Mouse (Mus musculus) limb, embryonic 14.5 days (tissue): Measurements from ENCODE around the gene Dusp11. TPM values are rescaled to one million over a fixed set of nuclear protein-coding genes. Genes with fewer than 3 reads are reported as not detected.
A peak's percentile ranks its signal among the peaks of the same experiment; 100 is the strongest.
"Not testable (repeated sequence)": the region's sequence is repeated elsewhere in the genome, so short reads cannot be mapped to it uniquely, and the experiment has no call there.

ENCODE experiments used
- ATAC-seq: fragments of 200-750 bp; cut with Nextera tagmentation; 2 replicates; pipeline ENCODE4 v1.8.0; 2017; ENCODE audit warnings: low read depth, moderate number of reproducible peaks, moderate TSS enrichment; ENCODE audit not compliant: low FRiP score
- DNase-seq: peaks from one replicate; pipeline ENCODE4 v3.0.0-alpha.2; 2015; ENCODE audit warnings: low spot score
- H3K27ac ChIP-seq: fragments of 300-500 bp; sonication (generic); replicated peaks from 2 replicates; pipeline ENCODE4 v1.5.1; 2014; ENCODE audit warnings: low read depth, mild to moderate bottlenecking, low read length, moderate library complexity, mixed read lengths
- H3K27me3 ChIP-seq: fragments of 300-500 bp; sonication (generic); 2 replicates; pipeline ENCODE4 v1.6.1; 2014; ENCODE audit warnings: low read length, mixed read lengths; ENCODE audit not compliant: control insufficient read depth, insufficient read depth
- H3K36me3 ChIP-seq: fragments of 300-500 bp; sonication (generic); 2 replicates; pipeline ENCODE4 v1.6.1; 2014; ENCODE audit warnings: mild to moderate bottlenecking, low read length, moderate library complexity, mixed read lengths; ENCODE audit not compliant: control insufficient read depth, insufficient read depth
- H3K4me1 ChIP-seq: fragments of 300-500 bp; sonication (generic); 2 replicates; pipeline ENCODE4 v1.6.1; 2014; ENCODE audit warnings: antibody characterized with exemption, low read length, mixed read lengths; ENCODE audit not compliant: control insufficient read depth, insufficient read depth
- H3K4me2 ChIP-seq: fragments of 300-500 bp; sonication (generic); replicated peaks from 2 replicates; pipeline ENCODE4 v1.6.1; 2014; ENCODE audit warnings: low read depth, mild to moderate bottlenecking, low read length, moderate library complexity; ENCODE audit not compliant: severe bottlenecking
- H3K4me3 ChIP-seq: fragments of 300-500 bp; sonication (generic); replicated peaks from 2 replicates; pipeline ENCODE4 v1.5.1; 2014; ENCODE audit warnings: low read length
- H3K9ac ChIP-seq: fragments of 300-500 bp; sonication (generic); 2 replicates; pipeline ENCODE4 v1.6.1; 2014; ENCODE audit warnings: mild to moderate bottlenecking, low read depth, low read length, moderate library complexity; ENCODE audit not compliant: severe bottlenecking
- H3K9me3 ChIP-seq: fragments of 300-500 bp; sonication (generic); 2 replicates; pipeline ENCODE4 v1.6.1; 2016; ENCODE audit warnings: low read length; ENCODE audit not compliant: control insufficient read depth
- POLR2A ChIP-seq: fragments of 200-500 bp; IDR thresholded peaks from 2 replicates; pipeline ENCODE4 v1.8.0; 2012; ENCODE audit warnings: inconsistent platforms, mild to moderate bottlenecking, moderate library complexity, borderline replicate concordance; ENCODE audit not compliant: insufficient read depth, insufficient read length; ENCODE audit errors: extremely low read depth
- WGBS: fragments of 180-500 bp; shearing (Covaris S2); extraction: QIAGEN DNeasy Blood & Tissue Kit; methylation state at CpG from one replicate; pipeline ENCODE4 v1.1.7; 2014; 5-methylcytosine and 5-hydroxymethylcytosine counted together
- polyA plus RNA-seq, 2 experiments: library from polyadenylated mRNA; depleted of rRNA in 1 of 2; stranded (reverse) in 1 of 2; unstranded in 1 of 2; fragments of >200 nt; fragmentation: Nextera tagmentation in 1 of 2; extraction: Ambion mirVana in 1 of 2; gene quantifications; 2 replicates each; pipeline versions ENCODE4 v1.2.1 to v1.2.3; 2012 to 2014

Gene Dusp11
- 115 and 130 TPM in 2 replicates for polyA plus RNA-seq (2012; rRNA removed)
- 46.3 and 56.4 TPM in 2 replicates for polyA plus RNA-seq (2014; fragmentation: Nextera tagmentation; extraction: Ambion mirVana)

DNA sequence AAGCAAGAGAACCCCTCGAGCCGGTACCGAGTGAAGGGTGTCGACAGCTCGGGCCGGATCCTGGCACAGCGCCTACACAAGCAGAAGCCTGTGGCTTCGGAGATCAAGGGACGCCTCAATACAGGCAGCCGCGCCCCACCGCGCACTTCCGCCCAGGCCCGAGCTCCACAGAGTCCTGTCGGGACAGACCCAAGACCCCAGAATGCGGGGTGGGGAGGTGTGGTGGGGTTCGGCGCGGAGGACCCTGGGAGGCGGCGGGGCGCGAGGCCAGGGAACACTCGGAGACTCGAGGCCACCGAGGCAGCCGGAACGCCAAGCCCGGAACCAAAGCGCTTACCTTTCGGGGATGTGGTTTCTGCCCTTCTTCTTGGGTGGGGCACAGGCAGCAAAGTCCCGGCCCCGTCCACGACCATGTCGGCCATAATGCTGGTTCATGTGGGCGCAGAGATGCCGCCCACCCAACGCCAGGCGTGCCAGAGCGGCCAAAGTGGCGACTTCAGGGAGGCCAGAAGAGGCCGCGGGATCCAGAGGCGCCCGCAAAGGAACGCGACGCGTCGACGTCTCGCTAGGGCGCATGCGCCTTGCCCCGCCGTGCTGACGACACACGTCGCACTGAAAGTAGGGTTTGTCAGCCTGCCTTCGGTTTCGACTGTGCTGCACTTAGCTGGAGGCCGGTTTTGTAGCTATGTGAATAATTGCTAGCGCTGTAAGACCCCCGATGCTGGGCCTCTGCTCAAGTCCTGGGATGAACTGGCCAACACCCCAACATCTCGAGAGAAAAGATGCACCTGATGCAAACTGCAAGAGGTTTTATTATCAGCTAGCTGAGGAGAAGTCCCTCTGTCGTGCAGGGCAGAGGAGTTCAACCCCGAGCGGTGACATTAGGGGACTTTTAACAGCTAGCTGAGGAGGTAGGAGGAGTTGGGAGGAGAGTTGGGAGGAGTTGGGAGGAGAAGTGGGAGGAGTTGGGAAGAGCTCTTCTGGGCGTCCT is at the start of gene Dusp11:
Gene Dusp11, minus strand, starts transcription at position 567 of the 991 bp plus-strand sequence.
- Histone ChIP-seq H3K9me3 (no peaks in the 10 kb centered on the region), H3K9ac (peak within 1 kb of the TSS; percentile 94), H3K27me3 (no peaks in the 10 kb centered on the region), H3K4me1 (peaks cover 10% of the 10 kb centered on the region), H3K36me3 (peaks cover 20% of the 10 kb centered on the region), H3K4me3 (peak within 1 kb of the TSS; percentile 88), H3K4me2 (peak within 1 kb of the TSS; percentile 62), H3K27ac (peak within 1 kb of the TSS; percentile 98)
- peak; percentile 79; the same call in 1 of the 2 replicates for TF ChIP-seq POLR2A
- WGBS = 2% methylated on average over 62 of the region's 70 CpGs
- peak; percentile 95 for ATAC-seq
- DNase-seq = peak; percentile 94

DNA sequence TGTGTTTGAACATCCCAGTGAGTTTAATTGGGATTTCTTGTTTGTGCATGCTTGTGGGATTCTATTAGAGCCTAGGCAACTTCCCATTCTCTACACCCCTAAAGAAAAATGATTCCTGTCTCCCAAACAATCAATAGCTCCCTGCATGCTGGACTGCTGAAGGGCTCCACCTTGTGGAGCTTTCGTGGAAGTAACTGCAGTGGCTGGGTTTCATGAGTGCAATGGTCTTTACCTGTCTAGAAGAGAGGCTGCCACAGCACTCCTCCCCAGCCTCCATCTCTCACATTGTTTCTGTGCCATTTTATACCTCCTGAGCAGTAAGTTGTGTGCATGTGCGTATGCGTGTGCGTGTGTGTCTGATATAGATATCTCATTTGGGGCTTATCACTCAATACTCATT is 48.5 kb upstream of the Dusp11 start:
- ATAC-seq = no peak
- no peaks in the 10 kb centered on the region for H3K9me3 ChIP-seq
- no peaks in the 10 kb centered on the region for H3K27me3 ChIP-seq
- DNase-seq = peak; percentile 62
- H3K4me3 ChIP-seq = no peak overlapping the region
- H3K9ac ChIP-seq = no peak overlapping the region
- no peaks in the 10 kb centered on the region for H3K36me3 ChIP-seq
- no peaks in the 10 kb centered on the region for H3K4me1 ChIP-seq
- TF ChIP-seq POLR2A = no peak
- H3K27ac ChIP-seq = no peak overlapping the region
- 36% methylated on average over 4 of the region's 4 CpGs for WGBS
- H3K4me2 ChIP-seq = no peak overlapping the region

DNA sequence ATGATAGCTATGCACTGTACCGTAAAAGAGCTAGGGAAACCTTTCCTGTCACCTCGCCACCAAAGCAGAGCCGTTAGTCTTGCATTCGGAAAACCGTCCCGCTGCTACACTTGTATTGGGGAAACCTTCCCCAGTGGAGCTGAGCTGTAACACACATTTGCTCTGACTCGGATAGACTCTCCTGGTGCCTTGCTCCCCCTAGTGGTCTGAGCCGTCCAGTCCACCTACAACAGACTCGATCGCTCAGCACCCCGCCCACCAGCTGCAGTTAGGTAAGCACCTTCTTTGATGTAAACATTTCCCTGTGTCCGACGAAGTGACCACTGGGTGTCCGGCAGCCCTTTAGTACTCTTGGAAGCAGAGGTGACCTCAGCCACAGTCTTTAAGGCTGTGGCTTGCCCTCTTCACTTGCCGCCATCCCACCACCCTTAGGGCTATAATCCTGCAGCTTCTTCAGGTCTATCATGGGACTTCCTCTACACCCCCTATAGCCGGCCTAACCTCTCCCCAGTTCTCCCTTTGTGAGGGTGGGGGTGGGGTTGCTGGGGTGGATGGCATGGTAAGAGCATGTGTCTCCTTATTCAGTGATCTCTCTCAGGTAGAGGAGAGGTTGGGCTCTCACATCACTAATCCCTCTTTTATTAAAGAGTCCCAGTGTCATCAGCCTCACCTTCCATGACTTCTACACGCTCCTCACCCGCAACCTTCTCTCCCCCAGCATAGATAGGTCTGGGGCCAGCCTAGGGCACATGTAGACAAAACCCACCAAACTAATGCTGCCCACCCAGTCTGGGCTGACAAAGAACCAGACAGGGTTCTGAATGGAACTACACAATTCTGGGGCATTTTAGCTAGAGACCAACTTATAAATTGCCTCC is 43.0 kb upstream of the Dusp11 start:
- Histone ChIP-seq H3K4me1 (no peaks in the 10 kb centered on the region), H3K4me3 (0 out of 2 replicates have a peak overlapping the region, but pooled peaks have one; percentile 9), H3K27ac (no peak overlapping the region), H3K9me3 (no peaks in the 10 kb centered on the region), H3K27me3 (no peaks in the 10 kb centered on the region), H3K36me3 (no peaks in the 10 kb centered on the region), H3K9ac (no peak overlapping the region), H3K4me2 (peak overlapping the region; percentile 37)
- WGBS = 11% methylated on average over 18 of the region's 18 CpGs
- TF ChIP-seq POLR2A = no peak
- DNase-seq = peak; percentile 89
- ATAC-seq = peak; percentile 88

DNA sequence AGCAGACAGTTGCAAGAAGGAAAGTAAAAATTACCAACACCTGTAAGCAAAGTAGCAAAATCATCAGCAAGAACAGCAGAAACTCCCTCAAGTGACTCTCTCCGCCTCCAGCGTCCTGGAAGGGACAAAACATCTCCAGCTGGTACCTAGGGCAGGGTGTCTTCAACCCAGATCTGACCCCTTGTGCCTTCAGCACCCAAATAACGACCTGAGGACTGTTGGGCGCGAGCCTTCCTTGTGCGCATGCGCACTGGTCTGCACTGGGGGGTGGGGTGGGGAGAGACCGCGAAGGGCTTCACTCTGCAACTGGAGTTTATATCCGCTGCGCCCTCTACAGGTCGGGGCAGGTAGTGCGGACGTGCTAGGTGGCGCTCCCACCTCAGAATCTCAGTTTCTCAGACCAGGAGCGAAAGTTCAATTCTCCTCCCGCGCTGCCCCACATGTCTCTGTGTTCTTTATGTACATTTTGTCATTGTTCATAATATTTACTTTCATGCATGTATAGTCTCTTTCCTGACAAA is 42.0 kb upstream of the Dusp11 start:
- no peak for DNase-seq

DNA sequence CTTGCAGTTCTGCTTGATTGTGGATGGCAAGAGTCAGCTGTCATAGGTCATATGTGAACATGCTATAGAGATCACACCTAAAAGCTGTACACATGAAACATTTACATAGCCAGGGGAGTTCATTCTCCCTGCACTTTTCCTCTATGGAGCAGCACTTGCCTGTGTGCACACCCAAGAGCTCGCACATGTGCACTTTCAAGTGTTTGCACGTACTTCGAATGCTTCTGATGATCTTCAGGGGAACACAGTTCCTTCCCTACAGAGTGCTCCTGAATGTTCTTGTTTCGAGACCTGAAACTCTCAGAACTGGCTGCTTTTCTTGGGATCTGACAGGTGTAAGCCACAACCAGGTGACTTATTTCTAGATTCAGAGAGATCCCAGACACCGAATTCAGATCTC is 29.3 kb upstream of the Dusp11 start:
- WGBS = 85% methylated on average over 5 of the region's 5 CpGs
- not testable (repeated sequence) for DNase-seq, H3K9ac ChIP-seq, H3K9me3 ChIP-seq, H3K4me3 ChIP-seq, H3K27me3 ChIP-seq, ATAC-seq, H3K36me3 ChIP-seq, H3K27ac ChIP-seq, H3K4me2 ChIP-seq, H3K4me1 ChIP-seq

More for the DNA sequence above, 42.0 kb upstream of the Dusp11 start:
- no peak for TF ChIP-seq POLR2A
- Histone ChIP-seq H3K4me3 (no peak overlapping the region), H3K9ac (no peak overlapping the region), H3K36me3 (no peaks in the 10 kb centered on the region), H3K27me3 (no peaks in the 10 kb centered on the region), H3K9me3 (no peaks in the 10 kb centered on the region), H3K4me2 (no peak overlapping the region), H3K27ac (no peak overlapping the region), H3K4me1 (no peaks in the 10 kb centered on the region)
- 81% methylated on average over 18 of the region's 18 CpGs for WGBS
- no peak for ATAC-seq

DNA sequence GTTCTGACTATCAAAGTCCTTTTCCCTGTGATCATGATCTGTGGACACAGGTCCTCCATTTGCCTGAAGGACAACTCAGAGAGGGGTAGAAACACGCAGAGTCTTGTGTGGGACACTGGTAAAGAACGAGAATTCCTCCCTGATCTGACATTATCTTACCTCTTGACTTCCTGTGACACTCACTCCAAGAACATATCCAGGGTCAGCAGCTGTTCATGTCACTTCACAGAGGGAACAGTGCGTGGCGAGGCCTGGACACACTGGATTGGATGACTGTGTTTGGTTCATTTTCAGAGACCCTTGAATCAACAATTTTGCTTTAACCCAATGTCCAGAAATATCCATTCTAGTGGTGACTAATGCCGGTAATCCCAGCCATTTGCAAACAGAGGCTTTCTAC is 28.1 kb upstream of the Dusp11 start:
- DNase-seq, H3K4me3 ChIP-seq, H3K4me1 ChIP-seq, H3K9ac ChIP-seq, H3K36me3 ChIP-seq, H3K4me2 ChIP-seq, H3K27me3 ChIP-seq, H3K9me3 ChIP-seq, ATAC-seq, H3K27ac ChIP-seq: not testable (repeated sequence)
- 82% methylated on average over 5 of the region's 5 CpGs for WGBS
